Mouse (Mus musculus): ENCODE measurements around the gene Lgals3bp.

DNA sequence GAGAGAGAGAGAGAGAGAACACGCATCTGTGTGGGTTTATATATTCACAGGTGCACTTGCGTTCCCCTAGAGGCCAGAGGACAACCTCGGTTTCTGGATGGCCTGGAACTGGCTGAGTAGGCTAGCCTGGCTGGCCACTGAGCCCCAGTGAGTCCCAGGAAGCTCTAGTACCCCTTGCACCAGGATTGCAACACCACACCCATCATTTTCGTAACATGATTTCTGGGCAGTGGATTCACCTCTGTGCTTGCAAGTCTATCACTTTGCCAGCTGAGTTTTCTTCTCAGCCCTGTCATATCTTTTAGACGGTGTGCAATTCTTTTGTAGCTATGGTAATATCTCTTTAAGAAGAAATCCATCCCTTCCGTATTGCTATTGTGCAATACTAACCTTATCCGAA lies 18.4 kb upstream of the Lgals3bp start:
- TF ChIP-seq CTCF (IDR thresholded peaks at IDR 0.05) (no peak), EP300 (IDR thresholded peaks at IDR 0.05) (no peak)

Data from lung, postnatal 0 days (tissue).